Mouse (Mus musculus) hindbrain, embryonic 11.5 days (tissue): ENCODE data around the gene Mfsd12. TPM values are rescaled to one million over a fixed set of nuclear protein-coding genes. Genes with fewer than 3 reads are reported as not detected.

Source experiments
- ATAC-seq: fragments of 200-750 bp; cut with Nextera tagmentation; 2 replicates; pipeline ENCODE4 v1.8.0; 2017; ENCODE audit warnings: mild to moderate bottlenecking, moderate TSS enrichment, moderate library complexity; ENCODE audit not compliant: low FRiP score
- DNase-seq: peaks from one replicate; pipeline ENCODE4 v3.0.0-alpha.2; 2015; ENCODE audit warnings: low spot score
- H3K27ac ChIP-seq: fragments of 300-500 bp; sonication (generic); 2 replicates; pipeline ENCODE4 v1.5.1; 2014; ENCODE audit warnings: mild to moderate bottlenecking, low read depth, low read length
- H3K27me3 ChIP-seq: fragments of 300-500 bp; sonication (generic); 2 replicates; pipeline ENCODE4 v1.6.1; 2014; ENCODE audit warnings: mild to moderate bottlenecking, low read length, moderate library complexity, mixed read lengths; ENCODE audit not compliant: control insufficient read depth, insufficient read depth
- H3K36me3 ChIP-seq: fragments of 300-500 bp; sonication (generic); 2 replicates; pipeline ENCODE4 v1.6.1; 2014; ENCODE audit warnings: mild to moderate bottlenecking, low read length, moderate library complexity, mixed read lengths; ENCODE audit not compliant: control insufficient read depth, insufficient read depth
- H3K4me1 ChIP-seq: fragments of 300-500 bp; sonication (generic); replicated peaks from 2 replicates; pipeline ENCODE4 v1.6.1; 2014; ENCODE audit warnings: low read length, mixed read lengths; ENCODE audit not compliant: control insufficient read depth, insufficient read depth
- H3K4me2 ChIP-seq: fragments of 300-500 bp; sonication (generic); replicated peaks from 2 replicates; pipeline ENCODE4 v1.6.1; 2014; ENCODE audit warnings: mild to moderate bottlenecking, low read depth, low read length
- H3K4me3 ChIP-seq: fragments of 300-500 bp; sonication (generic); 2 replicates; pipeline ENCODE4 v1.5.1; 2014; ENCODE audit warnings: low read depth, low read length
- H3K9ac ChIP-seq: fragments of 300-500 bp; sonication (generic); 2 replicates; pipeline ENCODE4 v1.6.1; 2014; ENCODE audit warnings: low read depth, low read length
- H3K9me3 ChIP-seq: fragments of 300-500 bp; sonication (generic); 2 replicates; pipeline ENCODE4 v1.6.1; 2016; ENCODE audit warnings: low read length; ENCODE audit not compliant: control insufficient read depth
- WGBS: fragments of 180-500 bp; shearing (Covaris S2); extraction: QIAGEN DNeasy Blood & Tissue Kit; methylation state at CpG from one replicate; pipeline ENCODE4 v1.1.7; 2014; 5-methylcytosine and 5-hydroxymethylcytosine counted together
- polyA plus RNA-seq: library from polyadenylated mRNA; unstranded; fragments of >200 nt; fragmentation: Nextera tagmentation; extraction: Ambion mirVana; gene quantifications from 2 replicates; pipeline ENCODE4 v1.2.1, GENCODE M21; 2014

The Mfsd12 gene
- polyA plus RNA-seq, 1 experiment from 2014 or later = 3.9 TPM

GRCm38 (mm10) chr10:81395865-81396264, 38.6 kb downstream of the Mfsd12 start:
- ATAC-seq (no peak), DNase-seq (no peak)
- Histone ChIP-seq H3K4me2 (no peak overlapping the region), H3K9me3 (no peaks in the 10 kb centered on the region), H3K36me3 (no peaks in the 10 kb centered on the region), H3K27ac (no peak overlapping the region), H3K4me1 (peaks cover 7% of the 10 kb centered on the region), H3K27me3 (peaks cover 6% of the 10 kb centered on the region; the same call in 1 of the 2 replicates), H3K9ac (no peak overlapping the region), H3K4me3 (no peak overlapping the region)
- 82% methylated on average over 4 of the region's 4 CpGs for WGBS

- ATAC-seq (no peak), DNase-seq (no peak)
- Histone ChIP-seq H3K27ac (no peak overlapping the region), H3K9ac (peak overlapping the region; percentile 21; the same call in 1 of the 2 replicates), H3K36me3 (no peaks in the 10 kb centered on the region), H3K4me2 (no peak overlapping the region), H3K4me1 (peaks cover 15% of the 10 kb centered on the region), H3K4me3 (no peak overlapping the region), H3K27me3 (peaks cover 6% of the 10 kb centered on the region; the same call in 1 of the 2 replicates), H3K9me3 (no peaks in the 10 kb centered on the region)
- WGBS = 60% methylated on average over 5 of the region's 5 CpGs
Measured at GRCm38 (mm10) chr10:81396749-81397148, 39.5 kb downstream of the Mfsd12 start.

GRCm38 (mm10) chr10:81399296-81399695, 42.0 kb downstream of the Mfsd12 start:
- ATAC-seq (no peak), DNase-seq (no peak)
- 50% methylated on average over 5 of the region's 5 CpGs for WGBS
- Histone ChIP-seq H3K27me3 (peaks cover 8% of the 10 kb centered on the region; the same call in 1 of the 2 replicates), H3K4me2 (no peak overlapping the region), H3K36me3 (no peaks in the 10 kb centered on the region), H3K9me3 (no peaks in the 10 kb centered on the region), H3K9ac (no peak overlapping the region), H3K27ac (no peak overlapping the region), H3K4me1 (peaks cover 26% of the 10 kb centered on the region), H3K4me3 (no peak overlapping the region)

- Histone ChIP-seq H3K9me3 (no peaks in the 10 kb centered on the region), H3K9ac (0 out of 2 replicates have a peak overlapping the region, but pooled peaks have one; percentile 25), H3K27me3 (peaks cover 8% of the 10 kb centered on the region; the same call in 1 of the 2 replicates), H3K4me2 (no peak overlapping the region), H3K4me3 (no peak overlapping the region), H3K4me1 (peaks cover 26% of the 10 kb centered on the region), H3K27ac (no peak overlapping the region), H3K36me3 (no peaks in the 10 kb centered on the region)
- 72% methylated on average over 14 of the region's 18 CpGs for whole genome bisulfite sequencing
- no peak for DNase-seq
- no peak for ATAC-seq
Measured at GRCm38 (mm10) chr10:81399798-81400308, 42.6 kb downstream of the Mfsd12 start.

- ATAC-seq (no peak), DNase-seq (no peak)
- Histone ChIP-seq H3K27me3 (peaks cover 8% of the 10 kb centered on the region), H3K9ac (0 out of 2 replicates have a peak overlapping the region, but pooled peaks have one; percentile 25), H3K4me2 (peak overlapping the region; percentile 8; the same call in 1 of the 2 replicates), H3K4me1 (peaks cover 26% of the 10 kb centered on the region), H3K4me3 (peak overlapping the region; percentile 13; the same call in 1 of the 2 replicates), H3K27ac (peak overlapping the region; percentile 96), H3K36me3 (no peaks in the 10 kb centered on the region), H3K9me3 (no peaks in the 10 kb centered on the region)
- WGBS = 37% methylated on average over 22 of the region's 22 CpGs
Measured at GRCm38 (mm10) chr10:81400371-81401204, 43.3 kb downstream of the Mfsd12 start.

GRCm38 (mm10) chr10:81401205-81401520, 43.9 kb downstream of the Mfsd12 start:
- no peaks in the 10 kb centered on the region for H3K36me3 ChIP-seq
- H3K27ac ChIP-seq = peak overlapping the region; percentile 96
- DNase-seq (peak; percentile 64), ATAC-seq (peak; percentile 18)
- H3K9ac ChIP-seq = peak overlapping the region; percentile 52; the same call in 1 of the 2 replicates
- H3K9me3 ChIP-seq = no peaks in the 10 kb centered on the region
- H3K4me3 ChIP-seq = no peak overlapping the region
- H3K27me3 ChIP-seq = peaks cover 8% of the 10 kb centered on the region
- 24% methylated on average over 10 of the region's 10 CpGs for WGBS
- no peak overlapping the region for H3K4me2 ChIP-seq
- peaks cover 26% of the 10 kb centered on the region for H3K4me1 ChIP-seq

GRCm38 (mm10) chr10:81401521-81402226, 44.4 kb downstream of the Mfsd12 start:
- 0 out of 2 replicates have a peak overlapping the region, but pooled peaks have one; percentile 6 for H3K4me3 ChIP-seq
- no peaks in the 10 kb centered on the region for H3K36me3 ChIP-seq
- ATAC-seq = peak; percentile 87
- no peaks in the 10 kb centered on the region for H3K9me3 ChIP-seq
- H3K4me2 ChIP-seq = peak overlapping the region; percentile 27
- H3K27ac ChIP-seq = peak overlapping the region; percentile 96
- WGBS = 4% methylated on average over 18 of the region's 18 CpGs
- peaks cover 26% of the 10 kb centered on the region for H3K4me1 ChIP-seq
- peak; percentile 84 for DNase-seq
- peaks cover 11% of the 10 kb centered on the region for H3K27me3 ChIP-seq
- peak overlapping the region; percentile 52; the same call in 1 of the 2 replicates for H3K9ac ChIP-seq

GRCm38 (mm10) chr10:81402227-81402765, 45.0 kb downstream of the Mfsd12 start:
- H3K27me3 ChIP-seq = peaks cover 17% of the 10 kb centered on the region
- H3K4me1 ChIP-seq = peaks cover 32% of the 10 kb centered on the region
- peak overlapping the region; percentile 52 for H3K9ac ChIP-seq
- 0 out of 2 replicates have a peak overlapping the region, but pooled peaks have one; percentile 6 for H3K4me3 ChIP-seq
- no peaks in the 10 kb centered on the region for H3K36me3 ChIP-seq
- ATAC-seq (peak; percentile 5), DNase-seq (no peak)
- H3K27ac ChIP-seq = peak overlapping the region; percentile 96
- peak overlapping the region; percentile 27 for H3K4me2 ChIP-seq
- H3K9me3 ChIP-seq = no peaks in the 10 kb centered on the region
- 16% methylated on average over 7 of the region's 7 CpGs for WGBS
